Mouse (Mus musculus) embryonic facial prominence, embryonic 14.5 days (tissue): Measurements from ENCODE around the gene Spata1. TPM values are rescaled to one million over a fixed set of nuclear protein-coding genes. Genes with fewer than 3 reads are reported as not detected.

ENCODE experiments used
- ATAC-seq: fragments of 200-750 bp; cut with Nextera tagmentation; 2 replicates; pipeline ENCODE4 v1.8.0; 2017; ENCODE audit warnings: low read depth, moderate number of reproducible peaks, moderate TSS enrichment
- DNase-seq: peaks from one replicate; pipeline ENCODE4 v3.0.0-alpha.2; 2015; ENCODE audit warnings: low spot score
- H3K27ac ChIP-seq: fragments of 300-500 bp; sonication (generic); replicated peaks from 2 replicates; pipeline ENCODE4 v1.5.1; 2014; ENCODE audit warnings: low read depth, mild to moderate bottlenecking, low read length, moderate library complexity
- H3K27me3 ChIP-seq: fragments of 300-500 bp; sonication (generic); replicated peaks from 2 replicates; pipeline ENCODE4 v1.6.1; 2014; ENCODE audit warnings: low read length; ENCODE audit not compliant: control insufficient read depth, insufficient read depth
- H3K36me3 ChIP-seq: fragments of 300-500 bp; sonication (generic); 2 replicates; pipeline ENCODE4 v1.6.1; 2014; ENCODE audit warnings: low read length, mixed read lengths; ENCODE audit not compliant: control insufficient read depth, insufficient read depth
- H3K4me1 ChIP-seq: fragments of 300-500 bp; sonication (generic); 2 replicates; pipeline ENCODE4 v1.6.1; 2014; ENCODE audit warnings: antibody characterized with exemption, low read length; ENCODE audit not compliant: control insufficient read depth, insufficient read depth
- H3K4me2 ChIP-seq: fragments of 300-500 bp; sonication (generic); 2 replicates; pipeline ENCODE4 v1.6.1; 2014; ENCODE audit warnings: low read depth, mild to moderate bottlenecking, low read length, moderate library complexity, mixed read lengths
- H3K4me3 ChIP-seq: fragments of 300-500 bp; sonication (generic); 2 replicates; pipeline ENCODE4 v1.5.1; 2014; ENCODE audit warnings: low read depth, mild to moderate bottlenecking, low read length
- H3K9ac ChIP-seq: fragments of 300-500 bp; sonication (generic); 2 replicates; pipeline ENCODE4 v1.6.1; 2014; ENCODE audit warnings: low read depth, mild to moderate bottlenecking, low read length, moderate library complexity, mixed read lengths
- H3K9me3 ChIP-seq: fragments of 300-500 bp; sonication (generic); 2 replicates; pipeline ENCODE4 v1.6.1; 2016; ENCODE audit warnings: low read length; ENCODE audit not compliant: control insufficient read depth
- WGBS: fragments of 180-500 bp; shearing (Covaris S2); extraction: QIAGEN DNeasy Blood & Tissue Kit; methylation state at CpG from one replicate; pipeline ENCODE4 v1.1.7; 2014; 5-methylcytosine and 5-hydroxymethylcytosine counted together
- polyA plus RNA-seq: library from polyadenylated mRNA; unstranded; fragments of >200 nt; fragmentation: Nextera tagmentation; extraction: Ambion mirVana; gene quantifications from 2 replicates; pipeline ENCODE4 v1.2.1, GENCODE M21; 2014

Gene Spata1
- polyA plus RNA-seq, 1 experiment from 2014 or later, result 6.0 TPM

DNA sequence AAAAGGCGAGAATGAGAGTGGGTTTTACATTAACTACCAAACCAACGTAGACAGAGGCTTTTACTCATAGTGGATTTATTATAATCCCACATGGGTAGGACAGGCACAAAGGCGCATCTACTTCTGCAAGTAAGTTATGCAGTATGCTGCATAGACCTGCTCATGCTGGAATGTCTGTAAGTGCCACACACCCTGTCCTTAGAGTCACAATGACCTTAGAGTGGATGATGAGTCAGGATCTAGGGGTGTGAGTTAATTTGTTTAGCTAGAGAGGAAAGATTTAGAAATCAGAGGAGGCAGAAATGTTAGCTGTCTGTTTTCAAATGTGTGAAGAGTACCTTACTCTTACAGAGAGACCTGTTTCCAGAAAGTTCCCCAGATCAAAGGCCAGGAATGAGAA, 52.0 kb downstream of the Spata1 start:
- 93% methylated on average over 3 of the region's 3 CpGs for WGBS
- Histone ChIP-seq H3K4me2 (no peak overlapping the region), H3K27ac (no peak overlapping the region), H3K27me3 (no peaks in the 10 kb centered on the region), H3K36me3 (0 out of 2 replicates have a peak, but pooled peaks cover 6% of the 10 kb centered on the region), H3K4me3 (no peak overlapping the region), H3K4me1 (no peaks in the 10 kb centered on the region), H3K9me3 (peaks cover 4% of the 10 kb centered on the region; the same call in 1 of the 2 replicates), H3K9ac (no peak overlapping the region)
- ATAC-seq (no peak), DNase-seq (no peak)

DNA sequence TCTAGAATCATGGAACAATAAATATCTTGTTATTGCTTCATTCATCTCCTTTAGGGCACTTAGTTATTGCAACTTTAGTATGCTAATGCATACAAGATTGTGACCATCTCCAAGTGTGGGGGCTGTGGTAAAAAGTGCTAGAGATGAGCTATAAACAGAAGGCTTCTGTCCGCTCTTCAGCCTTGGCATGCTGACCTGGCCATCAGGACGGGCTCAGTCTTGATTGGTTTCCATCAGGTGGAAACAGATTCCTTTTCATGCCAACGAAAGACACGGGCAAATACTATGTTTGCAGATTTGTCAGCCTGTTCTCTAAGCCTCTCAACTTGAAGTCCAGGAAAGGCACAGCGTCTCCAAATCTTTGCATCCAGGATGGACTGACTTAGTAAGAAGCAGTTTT, 52.4 kb downstream of the Spata1 start:
- H3K9ac ChIP-seq, result no peak overlapping the region
- no peaks in the 10 kb centered on the region for H3K4me1 ChIP-seq
- no peak overlapping the region for H3K4me3 ChIP-seq
- no peak for DNase-seq
- H3K9me3 ChIP-seq, result peaks cover 4% of the 10 kb centered on the region; the same call in 1 of the 2 replicates
- no peak for ATAC-seq
- no peak overlapping the region for H3K27ac ChIP-seq
- H3K27me3 ChIP-seq, result no peaks in the 10 kb centered on the region
- 95% methylated on average over 5 of the region's 5 CpGs for WGBS
- 0 out of 2 replicates have a peak, but pooled peaks cover 7% of the 10 kb centered on the region for H3K36me3 ChIP-seq
- H3K4me2 ChIP-seq, result no peak overlapping the region

DNA sequence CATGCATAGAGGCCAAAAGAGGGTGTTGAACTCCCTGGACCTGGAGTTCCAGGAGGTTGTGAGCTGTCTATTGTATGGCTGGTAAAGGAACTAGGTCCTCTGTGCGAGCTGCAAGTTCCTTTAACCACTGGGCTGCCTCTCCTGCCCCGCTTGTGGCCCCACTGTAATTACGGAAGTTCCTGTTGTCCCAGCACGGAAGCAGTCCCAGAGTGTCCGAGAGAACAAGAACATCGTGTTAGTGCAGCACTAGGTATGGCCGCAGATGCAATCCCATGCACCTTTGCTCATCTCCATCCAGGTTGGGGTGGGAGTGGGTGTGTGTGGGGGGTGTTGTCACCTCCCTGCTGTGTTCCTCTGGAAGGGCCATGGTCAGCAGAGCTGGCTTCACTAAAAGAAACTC, 54.7 kb downstream of the Spata1 start:
- H3K4me1 ChIP-seq, result peaks cover 4% of the 10 kb centered on the region; the same call in 1 of the 2 replicates
- ATAC-seq (no peak), DNase-seq (no peak)
- no peak overlapping the region for H3K4me3 ChIP-seq
- peaks cover 4% of the 10 kb centered on the region; the same call in 1 of the 2 replicates for H3K9me3 ChIP-seq
- H3K36me3 ChIP-seq, result 0 out of 2 replicates have a peak, but pooled peaks cover 9% of the 10 kb centered on the region
- no peaks in the 10 kb centered on the region for H3K27me3 ChIP-seq
- H3K27ac ChIP-seq, result no peak overlapping the region
- H3K9ac ChIP-seq, result no peak overlapping the region
- H3K4me2 ChIP-seq, result no peak overlapping the region
- 89% methylated on average over 7 of the region's 7 CpGs for WGBS

DNA sequence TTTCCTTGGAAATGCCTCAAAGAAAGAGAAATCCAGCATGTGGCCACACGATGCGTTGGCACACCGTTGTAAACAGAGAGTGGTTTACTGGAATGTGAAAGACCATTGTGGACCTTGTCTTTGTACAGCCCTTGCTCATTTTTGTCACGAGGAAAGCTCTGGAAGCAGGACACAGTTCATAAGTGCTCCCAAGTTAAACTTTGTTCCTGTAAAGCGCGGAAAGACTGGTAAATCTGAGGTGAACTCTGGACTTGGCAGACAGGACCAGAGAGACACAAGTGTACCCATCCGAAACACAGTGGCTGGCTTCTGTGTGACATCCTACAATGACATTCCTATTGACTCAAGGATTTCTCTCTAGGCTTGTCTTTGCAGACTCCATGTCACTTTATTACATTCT, 56.2 kb downstream of the Spata1 start:
- 82% methylated on average over 7 of the region's 7 CpGs for WGBS
- H3K9ac ChIP-seq, result no peak overlapping the region
- peaks cover 4% of the 10 kb centered on the region; the same call in 1 of the 2 replicates for H3K4me1 ChIP-seq
- DNase-seq (no peak), ATAC-seq (no peak)
- no peak overlapping the region for H3K4me3 ChIP-seq
- no peak overlapping the region for H3K27ac ChIP-seq
- no peaks in the 10 kb centered on the region for H3K27me3 ChIP-seq
- H3K4me2 ChIP-seq, result no peak overlapping the region
- 0 out of 2 replicates have a peak, but pooled peaks cover 9% of the 10 kb centered on the region for H3K36me3 ChIP-seq
- H3K9me3 ChIP-seq, result peaks cover 4% of the 10 kb centered on the region; the same call in 1 of the 2 replicates

DNA sequence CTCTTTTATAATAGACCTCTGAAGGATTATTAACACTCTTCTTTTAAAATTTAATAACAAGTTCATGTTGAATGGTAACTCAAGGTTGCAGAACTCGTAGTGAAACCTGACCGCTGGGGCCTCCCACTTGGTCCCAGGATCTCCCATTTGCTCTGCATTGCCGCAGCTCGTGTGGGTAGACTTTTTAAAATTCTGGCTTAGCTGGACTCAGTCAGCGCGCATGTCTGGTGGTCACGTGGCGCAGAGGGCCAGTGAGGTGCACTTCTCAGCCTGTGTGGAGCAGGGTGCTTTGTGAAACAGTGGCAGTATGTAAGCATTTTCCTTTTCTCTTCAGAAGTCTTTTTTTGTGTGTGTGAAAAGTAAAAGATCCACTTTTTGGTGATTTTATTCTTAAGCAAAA, 56.6 kb downstream of the Spata1 start:
- Histone ChIP-seq H3K4me2 (no peak overlapping the region), H3K9ac (no peak overlapping the region), H3K27ac (no peak overlapping the region), H3K4me3 (no peak overlapping the region), H3K27me3 (no peaks in the 10 kb centered on the region), H3K4me1 (peaks cover 4% of the 10 kb centered on the region; the same call in 1 of the 2 replicates), H3K36me3 (0 out of 2 replicates have a peak, but pooled peaks cover 9% of the 10 kb centered on the region), H3K9me3 (peaks cover 4% of the 10 kb centered on the region; the same call in 1 of the 2 replicates)
- no peak for DNase-seq
- WGBS, result 83% methylated on average over 8 of the region's 8 CpGs
- ATAC-seq, result no peak

DNA sequence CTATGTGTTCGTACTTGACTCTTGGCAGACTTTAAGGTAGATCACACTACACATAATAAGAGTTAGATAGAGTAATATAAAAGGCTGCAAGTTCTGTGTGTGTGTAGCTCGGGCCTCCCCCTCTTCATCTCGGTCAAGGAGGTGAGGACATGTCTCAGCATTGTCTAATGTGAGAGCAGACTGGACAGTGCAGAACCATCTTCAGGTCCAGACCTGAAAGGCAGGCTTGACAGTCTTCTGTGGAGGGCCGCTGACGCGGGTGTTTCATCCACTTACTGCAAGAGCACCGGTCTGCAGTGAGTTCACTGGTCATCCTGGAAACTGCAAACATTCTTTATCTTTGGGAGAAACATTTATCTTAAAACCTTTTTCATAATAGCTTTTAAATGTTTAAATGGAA, 57.1 kb downstream of the Spata1 start:
- Histone ChIP-seq H3K36me3 (0 out of 2 replicates have a peak, but pooled peaks cover 9% of the 10 kb centered on the region), H3K4me2 (no peak overlapping the region), H3K9me3 (peaks cover 4% of the 10 kb centered on the region; the same call in 1 of the 2 replicates), H3K27ac (no peak overlapping the region), H3K27me3 (no peaks in the 10 kb centered on the region), H3K4me3 (no peak overlapping the region), H3K9ac (no peak overlapping the region), H3K4me1 (peaks cover 4% of the 10 kb centered on the region; the same call in 1 of the 2 replicates)
- 91% methylated on average over 7 of the region's 7 CpGs for WGBS
- ATAC-seq (no peak), DNase-seq (no peak)

DNA sequence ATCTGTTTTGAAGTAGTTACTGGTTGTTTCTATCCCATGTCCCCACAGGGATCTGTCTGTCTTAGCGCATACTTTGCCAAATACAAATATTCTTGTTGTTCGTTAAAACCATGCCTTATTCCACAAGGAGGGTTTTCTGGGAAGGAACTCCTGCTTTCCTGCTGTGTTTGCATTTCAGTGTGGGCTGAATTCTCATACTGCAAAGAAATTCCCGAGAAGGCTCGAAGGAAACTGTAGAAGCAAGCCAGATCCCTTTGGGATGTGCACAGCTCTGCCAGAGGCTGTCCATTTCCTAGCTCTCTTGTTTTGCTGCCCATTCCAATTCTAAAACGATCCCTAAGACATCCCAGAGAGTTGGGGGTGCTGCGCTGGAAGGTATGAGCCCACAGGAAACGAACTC, 59.1 kb downstream of the Spata1 start:
- Histone ChIP-seq H3K4me1 (peaks cover 4% of the 10 kb centered on the region; the same call in 1 of the 2 replicates), H3K27ac (peak overlapping the region; percentile 52; the same call in 1 of the 2 replicates), H3K9ac (no peak overlapping the region), H3K4me3 (no peak overlapping the region), H3K9me3 (no peaks in the 10 kb centered on the region), H3K27me3 (no peaks in the 10 kb centered on the region), H3K4me2 (no peak overlapping the region), H3K36me3 (peaks cover 21% of the 10 kb centered on the region)
- WGBS, result 57% methylated on average over 7 of the region's 7 CpGs
- DNase-seq (peak; percentile 63), ATAC-seq (no peak)

DNA sequence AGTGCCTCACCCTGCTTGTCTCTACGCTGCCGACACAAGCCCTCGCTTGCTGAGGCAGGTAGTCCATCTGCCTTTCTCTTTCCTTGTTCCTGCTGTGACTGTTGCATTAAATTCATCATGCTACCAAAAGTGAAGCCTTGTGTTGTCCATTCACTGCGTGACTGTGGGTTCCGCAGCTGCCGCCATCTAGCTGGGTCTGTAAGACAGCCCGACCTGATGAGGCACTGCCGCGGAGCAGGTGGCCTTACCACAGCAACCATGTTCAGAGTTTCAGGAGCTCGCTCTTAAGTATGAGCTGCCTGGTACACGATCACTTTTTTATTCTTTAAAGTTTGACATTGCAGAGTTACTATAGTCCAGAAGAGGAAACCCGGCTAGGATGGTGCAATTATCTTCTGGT, 59.5 kb downstream of the Spata1 start:
- DNase-seq (no peak), ATAC-seq (no peak)
- Histone ChIP-seq H3K9me3 (no peaks in the 10 kb centered on the region), H3K4me2 (no peak overlapping the region), H3K9ac (no peak overlapping the region), H3K4me1 (peaks cover 4% of the 10 kb centered on the region; the same call in 1 of the 2 replicates), H3K36me3 (peaks cover 25% of the 10 kb centered on the region), H3K27ac (peak overlapping the region; percentile 52; the same call in 1 of the 2 replicates), H3K4me3 (no peak overlapping the region), H3K27me3 (no peaks in the 10 kb centered on the region)
- 73% methylated on average over 12 of the region's 12 CpGs for WGBS

DNA sequence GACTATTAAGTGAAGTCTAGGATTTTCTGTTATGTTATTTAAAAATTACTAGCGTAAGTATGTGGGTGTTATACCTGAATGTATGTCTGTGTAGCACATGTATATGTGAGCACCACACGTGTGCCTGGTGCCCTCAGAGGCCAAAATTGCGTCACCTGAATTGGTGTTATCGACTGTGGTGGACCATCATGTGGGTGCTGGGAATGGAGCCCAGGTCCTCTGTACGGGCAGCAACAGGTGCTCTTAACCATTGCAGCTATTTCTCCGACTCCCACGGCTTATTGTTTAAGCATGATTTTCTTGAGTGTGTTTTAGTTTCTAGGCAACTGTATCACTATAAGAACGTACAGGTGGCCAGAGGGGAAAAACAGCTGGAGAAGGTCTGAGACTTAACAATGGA, 63.4 kb downstream of the Spata1 start:
- Histone ChIP-seq H3K4me3 (no peak overlapping the region), H3K27ac (no peak overlapping the region), H3K27me3 (no peaks in the 10 kb centered on the region), H3K9ac (no peak overlapping the region), H3K4me1 (peaks cover 4% of the 10 kb centered on the region; the same call in 1 of the 2 replicates), H3K4me2 (no peak overlapping the region), H3K9me3 (no peaks in the 10 kb centered on the region), H3K36me3 (peaks cover 46% of the 10 kb centered on the region)
- ATAC-seq (no peak), DNase-seq (no peak)
- WGBS, result 92% methylated on average over 8 of the region's 8 CpGs
